Mouse (Mus musculus): Measurements from ENCODE around the gene Mpp3. TPM values are rescaled to one million over a fixed set of nuclear protein-coding genes. Genes with fewer than 3 reads are reported as not detected.

The Mpp3 gene
- total and polyA plus RNA-seq, 3 experiments = 0.22 TPM; not detected in 2

DNA sequence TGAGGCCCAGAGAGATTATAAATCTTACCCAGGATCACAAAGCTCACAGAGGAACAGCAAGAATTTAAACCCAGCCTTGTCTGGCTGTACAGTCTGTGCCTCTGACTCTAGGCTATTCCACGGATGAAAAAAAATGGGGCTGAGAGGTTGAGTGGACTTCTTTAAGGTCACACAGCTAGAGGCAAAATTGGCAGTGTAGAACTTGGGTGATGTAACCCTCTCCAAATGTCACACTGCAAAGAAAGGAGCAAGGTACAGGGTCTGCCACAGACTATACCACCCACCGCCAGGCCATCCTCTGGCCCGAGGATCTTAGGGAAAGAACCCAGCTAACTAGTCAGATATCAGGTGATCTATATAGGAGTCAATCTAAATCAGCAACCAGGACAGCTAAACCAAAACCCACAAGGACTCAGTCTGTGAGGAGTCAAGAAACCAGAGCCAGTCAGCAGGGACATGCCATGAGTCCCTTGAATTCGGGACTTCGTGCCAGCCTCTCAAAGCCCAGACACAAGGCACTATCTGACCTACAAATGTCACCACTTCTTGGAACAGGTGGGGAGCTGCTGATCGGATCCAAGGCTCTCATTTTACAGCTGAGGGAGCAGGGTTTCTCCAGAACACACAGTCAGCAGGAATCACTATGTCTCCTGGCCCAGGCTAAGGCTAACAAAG, 4.0 kb downstream of the Mpp3 start:
- Histone ChIP-seq H3K36me3 (replicated peaks) (no peaks in the 10 kb centered on the region), H3K27me3 (ENCODE audit: insufficient read depth, low read length) (peaks cover 61% of the 10 kb centered on the region), H3K9me3 (replicated peaks) (no peaks in the 10 kb centered on the region), H3K4me1 (ENCODE audit: insufficient read depth, low read depth, low read length) (peaks cover 24% of the 10 kb centered on the region), H3K4me3 (ENCODE audit: low read depth, low read length) (no peak overlapping the region)
- TF ChIP-seq CTCF (IDR thresholded peaks at IDR 0.05; ENCODE audit: low read depth, low read length) (no peak), POLR2AphosphoS5 (IDR thresholded peaks at IDR 0.05; ENCODE audit: insufficient replicate concordance, low read depth, low read length) (no peak), GATA2 (IDR thresholded peaks at IDR 0.05; ENCODE audit: borderline replicate concordance, low read depth, low read length) (no peak), TAL1 (conservative IDR thresholded peaks at IDR 0.05; ENCODE audit: low read depth, low read length) (no peak), GATA1 (IDR thresholded peaks at IDR 0.05; ENCODE audit: borderline replicate concordance, low read length) (no peak)
- DNase-seq (ENCODE audit: low spot score) (no peak), ATAC-seq (ENCODE audit: extremely low read depth, insufficient number of reproducible peaks, low FRiP score, poor library complexity, severe bottlenecking) (no peak)

- TF ChIP-seq CTCF (IDR thresholded peaks at IDR 0.05; ENCODE audit: low read depth, low read length) = no peak
- no peak for TF ChIP-seq GATA1 (IDR thresholded peaks at IDR 0.05; ENCODE audit: borderline replicate concordance, low read length)
- TF ChIP-seq POLR2AphosphoS5 (IDR thresholded peaks at IDR 0.05; ENCODE audit: insufficient replicate concordance, low read depth, low read length) = no peak
- TF ChIP-seq TAL1 (conservative IDR thresholded peaks at IDR 0.05; ENCODE audit: low read depth, low read length) = no peak
- H3K4me1 ChIP-seq (ENCODE audit: insufficient read depth, low read depth, low read length) = peaks cover 20% of the 10 kb centered on the region
- no peaks in the 10 kb centered on the region for H3K9me3 ChIP-seq (replicated peaks)
- DNase-seq (ENCODE audit: low spot score) (no peak), ATAC-seq (ENCODE audit: extremely low read depth, insufficient number of reproducible peaks, low FRiP score, poor library complexity, severe bottlenecking) (no peak)
- no peak overlapping the region for H3K4me3 ChIP-seq (ENCODE audit: low read depth, low read length)
- no peaks in the 10 kb centered on the region for H3K36me3 ChIP-seq (replicated peaks)
- peaks cover 65% of the 10 kb centered on the region for H3K27me3 ChIP-seq (ENCODE audit: insufficient read depth, low read length)
Observed at GRCm38 (mm10) chr11:102023406-102023805, 4.9 kb downstream of the Mpp3 start.

DNA sequence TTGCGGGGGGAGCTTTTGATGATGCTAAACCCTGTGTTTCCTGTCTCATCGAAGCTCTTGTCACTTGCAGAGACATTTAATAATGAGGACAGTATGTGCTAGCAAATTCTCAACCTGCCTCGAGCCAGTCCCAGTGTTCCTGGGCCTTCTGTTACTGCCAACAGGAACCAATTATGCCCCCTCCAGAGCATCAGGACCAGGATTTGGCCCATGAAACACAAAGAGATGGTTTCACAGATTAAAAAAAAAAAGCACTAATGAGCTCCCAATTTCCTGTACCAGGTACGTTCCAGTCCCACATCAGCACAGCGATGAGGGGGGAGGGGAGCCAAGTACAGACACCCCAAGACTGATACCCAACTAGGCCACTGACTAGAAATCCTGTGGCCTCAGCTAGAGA, 7.1 kb downstream of the Mpp3 start:
- no peak for DNase-seq (ENCODE audit: low spot score)

DNA sequence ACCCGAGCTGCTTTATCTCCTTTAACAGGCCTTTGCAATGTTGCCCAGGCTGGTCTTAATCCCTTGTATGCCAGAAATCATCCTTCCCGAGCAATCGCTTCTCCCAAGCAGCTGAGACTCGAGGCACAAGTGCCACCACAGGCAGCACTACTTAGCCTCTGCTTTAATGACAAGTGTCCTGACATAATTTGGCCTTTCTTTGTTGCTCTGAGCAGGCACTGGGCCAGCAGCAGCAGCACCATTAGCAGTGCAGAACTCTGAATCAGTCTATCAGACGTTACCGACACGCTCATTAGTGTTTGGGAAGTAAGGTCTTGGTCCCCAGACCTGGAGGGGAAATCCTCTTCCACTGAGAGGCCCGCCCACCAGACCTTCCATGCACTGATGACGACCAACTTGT, 8.5 kb downstream of the Mpp3 start:
- H3K9me3 ChIP-seq (replicated peaks) = no peaks in the 10 kb centered on the region
- no peak for DNase-seq (ENCODE audit: low spot score)
- TF ChIP-seq TAL1 (conservative IDR thresholded peaks at IDR 0.05; ENCODE audit: low read depth, low read length) (no peak), POLR2AphosphoS5 (IDR thresholded peaks at IDR 0.05; ENCODE audit: insufficient replicate concordance, low read depth, low read length) (no peak), GATA2 (IDR thresholded peaks at IDR 0.05; ENCODE audit: borderline replicate concordance, low read depth, low read length) (no peak), CTCF (IDR thresholded peaks at IDR 0.05; ENCODE audit: low read depth, low read length) (no peak), GATA1 (IDR thresholded peaks at IDR 0.05; ENCODE audit: borderline replicate concordance, low read length) (no peak)
- H3K36me3 ChIP-seq (replicated peaks) = no peaks in the 10 kb centered on the region
- ATAC-seq (ENCODE audit: extremely low read depth, insufficient number of reproducible peaks, low FRiP score, poor library complexity, severe bottlenecking) = no peak
- peaks cover 47% of the 10 kb centered on the region for H3K27me3 ChIP-seq (ENCODE audit: insufficient read depth, low read length)
- no peak overlapping the region for H3K4me3 ChIP-seq (ENCODE audit: low read depth, low read length)
- no peaks in the 10 kb centered on the region for H3K4me1 ChIP-seq (ENCODE audit: insufficient read depth, low read depth, low read length)

More for the DNA sequence above, 7.1 kb downstream of the Mpp3 start:
- Histone ChIP-seq H3K4me1 (ENCODE audit: insufficient read depth, low read depth, low read length) (peaks cover 3% of the 10 kb centered on the region), H3K4me3 (ENCODE audit: low read depth, low read length) (no peak overlapping the region), H3K36me3 (replicated peaks) (no peaks in the 10 kb centered on the region), H3K9me3 (replicated peaks) (no peaks in the 10 kb centered on the region), H3K27me3 (ENCODE audit: insufficient read depth, low read length) (peaks cover 56% of the 10 kb centered on the region)
- ATAC-seq (ENCODE audit: extremely low read depth, insufficient number of reproducible peaks, low FRiP score, poor library complexity, severe bottlenecking) = no peak
- no peak for TF ChIP-seq POLR2AphosphoS5 (IDR thresholded peaks at IDR 0.05; ENCODE audit: insufficient replicate concordance, low read depth, low read length)
- TF ChIP-seq TAL1 (conservative IDR thresholded peaks at IDR 0.05; ENCODE audit: low read depth, low read length) = no peak
- no peak for TF ChIP-seq GATA2 (IDR thresholded peaks at IDR 0.05; ENCODE audit: borderline replicate concordance, low read depth, low read length)
- TF ChIP-seq CTCF (IDR thresholded peaks at IDR 0.05; ENCODE audit: low read depth, low read length) = no peak
- no peak for TF ChIP-seq GATA1 (IDR thresholded peaks at IDR 0.05; ENCODE audit: borderline replicate concordance, low read length)

- TF ChIP-seq GATA2 (IDR thresholded peaks at IDR 0.05; ENCODE audit: borderline replicate concordance, low read depth, low read length) = no peak
- no peak for TF ChIP-seq TAL1 (conservative IDR thresholded peaks at IDR 0.05; ENCODE audit: low read depth, low read length)
- no peak for TF ChIP-seq CTCF (IDR thresholded peaks at IDR 0.05; ENCODE audit: low read depth, low read length)
- TF ChIP-seq POLR2AphosphoS5 (IDR thresholded peaks at IDR 0.05; ENCODE audit: insufficient replicate concordance, low read depth, low read length) = no peak
- no peak for TF ChIP-seq GATA1 (IDR thresholded peaks at IDR 0.05; ENCODE audit: borderline replicate concordance, low read length)
Observed at GRCm38 (mm10) chr11:102016136-102016535, 12.1 kb downstream of the Mpp3 start.

GRCm38 (mm10) chr11:102015472-102015871, 12.8 kb downstream of the Mpp3 start:
- Histone ChIP-seq H3K9me3 (replicated peaks) (no peaks in the 10 kb centered on the region), H3K36me3 (replicated peaks) (no peaks in the 10 kb centered on the region), H3K4me3 (ENCODE audit: low read depth, low read length) (no peak overlapping the region), H3K4me1 (ENCODE audit: insufficient read depth, low read depth, low read length) (no peaks in the 10 kb centered on the region), H3K27me3 (ENCODE audit: insufficient read depth, low read length) (peaks cover 29% of the 10 kb centered on the region)
- DNase-seq (ENCODE audit: low spot score) = no peak
- TF ChIP-seq GATA2 (IDR thresholded peaks at IDR 0.05; ENCODE audit: borderline replicate concordance, low read depth, low read length) (no peak), CTCF (IDR thresholded peaks at IDR 0.05; ENCODE audit: low read depth, low read length) (no peak), GATA1 (IDR thresholded peaks at IDR 0.05; ENCODE audit: borderline replicate concordance, low read length) (no peak), POLR2AphosphoS5 (IDR thresholded peaks at IDR 0.05; ENCODE audit: insufficient replicate concordance, low read depth, low read length) (no peak), TAL1 (conservative IDR thresholded peaks at IDR 0.05; ENCODE audit: low read depth, low read length) (no peak)
- ATAC-seq (ENCODE audit: extremely low read depth, insufficient number of reproducible peaks, low FRiP score, poor library complexity, severe bottlenecking) = no peak

More at GRCm38 (mm10) chr11:102016136-102016535, 12.1 kb downstream of the Mpp3 start:
- Histone ChIP-seq H3K9me3 (replicated peaks) (no peaks in the 10 kb centered on the region), H3K4me1 (ENCODE audit: insufficient read depth, low read depth, low read length) (no peaks in the 10 kb centered on the region), H3K4me3 (ENCODE audit: low read depth, low read length) (no peak overlapping the region), H3K27me3 (ENCODE audit: insufficient read depth, low read length) (peaks cover 30% of the 10 kb centered on the region), H3K36me3 (replicated peaks) (no peaks in the 10 kb centered on the region)
- DNase-seq (ENCODE audit: low spot score) (no peak), ATAC-seq (ENCODE audit: extremely low read depth, insufficient number of reproducible peaks, low FRiP score, poor library complexity, severe bottlenecking) (no peak)
